Mouse (Mus musculus): ENCODE results near the gene Rps21. TPM values are rescaled to one million over a fixed set of nuclear protein-coding genes. Genes with fewer than 3 reads are reported as not detected.

Gene Rps21
- polyA plus RNA-seq, 1 experiment from 2014 or later, result 745 TPM

GRCm38 (mm10) chr2:180267955-180268354 lies 10.8 kb downstream of the Rps21 start:
- Histone ChIP-seq H3K4me3 (ENCODE audit: low read depth, low read length) (no peak overlapping the region), H3K27ac (ENCODE audit: low read length) (no peak overlapping the region), H3K27me3 (ENCODE audit: control insufficient read depth, insufficient read depth, low read length) (no peaks in the 10 kb centered on the region), H3K36me3 (ENCODE audit: control insufficient read depth, insufficient read depth, low read length) (peaks cover 14% of the 10 kb centered on the region), H3K9ac (replicated peaks; ENCODE audit: low read depth, low read length) (no peak overlapping the region), H3K9me3 (ENCODE audit: control insufficient read depth, low read depth, low read length) (no peaks in the 10 kb centered on the region), H3K4me1 (ENCODE audit: control insufficient read depth, insufficient read depth, low read length) (peaks cover 9% of the 10 kb centered on the region; the same call in 1 of the 2 replicates), H3K4me2 (replicated peaks; ENCODE audit: low read depth, low read length) (no peak overlapping the region)
- WGBS, result 69% methylated on average over 2 of the region's 2 CpGs
- ATAC-seq (ENCODE audit: insufficient number of reproducible peaks, insufficient read depth, low FRiP score, low read depth), result no peak

- no peak overlapping the region for H3K9ac ChIP-seq (replicated peaks; ENCODE audit: low read depth, low read length)
- H3K9me3 ChIP-seq (ENCODE audit: control insufficient read depth, low read depth, low read length), result no peaks in the 10 kb centered on the region
- WGBS, result 90% methylated on average over 10 of the region's 10 CpGs
- no peaks in the 10 kb centered on the region for H3K27me3 ChIP-seq (ENCODE audit: control insufficient read depth, insufficient read depth, low read length)
- H3K27ac ChIP-seq (ENCODE audit: low read length), result no peak overlapping the region
- H3K4me2 ChIP-seq (replicated peaks; ENCODE audit: low read depth, low read length), result no peak overlapping the region
- H3K36me3 ChIP-seq (ENCODE audit: control insufficient read depth, insufficient read depth, low read length), result peaks cover 6% of the 10 kb centered on the region
- no peak for ATAC-seq (ENCODE audit: insufficient number of reproducible peaks, insufficient read depth, low FRiP score, low read depth)
- peaks cover 14% of the 10 kb centered on the region; the same call in 1 of the 2 replicates for H3K4me1 ChIP-seq (ENCODE audit: control insufficient read depth, insufficient read depth, low read length)
- no peak overlapping the region for H3K4me3 ChIP-seq (ENCODE audit: low read depth, low read length)
Measured at GRCm38 (mm10) chr2:180269329-180269728, 12.2 kb downstream of the Rps21 start.

GRCm38 (mm10) chr2:180270537-180271255 lies 13.5 kb downstream of the Rps21 start:
- H3K4me3 ChIP-seq (ENCODE audit: low read depth, low read length), result no peak overlapping the region
- peaks cover 3% of the 10 kb centered on the region; the same call in 1 of the 2 replicates for H3K36me3 ChIP-seq (ENCODE audit: control insufficient read depth, insufficient read depth, low read length)
- no peak overlapping the region for H3K4me2 ChIP-seq (replicated peaks; ENCODE audit: low read depth, low read length)
- H3K4me1 ChIP-seq (ENCODE audit: control insufficient read depth, insufficient read depth, low read length), result peaks cover 14% of the 10 kb centered on the region; the same call in 1 of the 2 replicates
- no peak overlapping the region for H3K27ac ChIP-seq (ENCODE audit: low read length)
- no peak for ATAC-seq (ENCODE audit: insufficient number of reproducible peaks, insufficient read depth, low FRiP score, low read depth)
- 0 out of 2 replicates have a peak overlapping the region, but pooled peaks have one; percentile 10 for H3K9ac ChIP-seq (replicated peaks; ENCODE audit: low read depth, low read length)
- 79% methylated on average over 7 of the region's 7 CpGs for WGBS
- no peaks in the 10 kb centered on the region for H3K27me3 ChIP-seq (ENCODE audit: control insufficient read depth, insufficient read depth, low read length)
- no peaks in the 10 kb centered on the region for H3K9me3 ChIP-seq (ENCODE audit: control insufficient read depth, low read depth, low read length)

DNA sequence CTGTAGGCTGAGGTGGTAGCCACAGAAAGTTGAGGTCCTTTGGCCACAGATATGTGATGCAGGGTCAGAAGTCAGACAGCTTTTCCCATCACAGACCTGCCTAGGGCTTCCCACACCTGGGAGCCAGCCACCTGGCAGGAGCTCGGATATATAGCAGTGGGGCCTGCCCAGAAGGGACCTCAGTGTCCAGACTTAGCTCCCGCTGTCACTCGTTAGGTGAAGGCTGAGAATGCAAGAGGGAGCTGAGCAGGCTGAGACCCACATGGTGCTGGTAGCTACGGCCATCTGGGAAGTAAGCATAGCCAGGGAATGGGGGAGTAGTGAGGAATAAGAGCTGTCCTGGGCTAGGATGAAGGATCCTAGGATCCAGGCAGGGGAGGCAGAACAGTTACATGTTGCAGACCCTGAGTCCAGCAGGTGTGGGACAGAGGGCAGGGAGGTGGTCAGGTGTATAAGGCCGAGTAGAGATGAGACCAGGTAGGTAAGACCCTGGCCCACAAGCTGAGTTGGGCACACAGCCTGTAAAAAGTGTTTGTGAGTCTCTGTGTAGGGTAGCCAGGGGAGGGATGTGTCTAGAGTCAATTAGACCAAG lies 14.7 kb downstream of the Rps21 start:
- H3K9ac ChIP-seq (replicated peaks; ENCODE audit: low read depth, low read length), result no peak overlapping the region; the same call in 1 of the 2 replicates
- no peaks in the 10 kb centered on the region; the same call in 1 of the 2 replicates for H3K36me3 ChIP-seq (ENCODE audit: control insufficient read depth, insufficient read depth, low read length)
- no peak for ATAC-seq (ENCODE audit: insufficient number of reproducible peaks, insufficient read depth, low FRiP score, low read depth)
- no peaks in the 10 kb centered on the region for H3K27me3 ChIP-seq (ENCODE audit: control insufficient read depth, insufficient read depth, low read length)
- WGBS, result 69% methylated on average over 5 of the region's 5 CpGs
- peaks cover 20% of the 10 kb centered on the region; the same call in 1 of the 2 replicates for H3K4me1 ChIP-seq (ENCODE audit: control insufficient read depth, insufficient read depth, low read length)
- peak overlapping the region; percentile 95 for H3K4me2 ChIP-seq (replicated peaks; ENCODE audit: low read depth, low read length)
- no peaks in the 10 kb centered on the region for H3K9me3 ChIP-seq (ENCODE audit: control insufficient read depth, low read depth, low read length)
- H3K4me3 ChIP-seq (ENCODE audit: low read depth, low read length), result peak overlapping the region; percentile 84; the same call in 1 of the 2 replicates
- H3K27ac ChIP-seq (ENCODE audit: low read length), result no peak overlapping the region

DNA sequence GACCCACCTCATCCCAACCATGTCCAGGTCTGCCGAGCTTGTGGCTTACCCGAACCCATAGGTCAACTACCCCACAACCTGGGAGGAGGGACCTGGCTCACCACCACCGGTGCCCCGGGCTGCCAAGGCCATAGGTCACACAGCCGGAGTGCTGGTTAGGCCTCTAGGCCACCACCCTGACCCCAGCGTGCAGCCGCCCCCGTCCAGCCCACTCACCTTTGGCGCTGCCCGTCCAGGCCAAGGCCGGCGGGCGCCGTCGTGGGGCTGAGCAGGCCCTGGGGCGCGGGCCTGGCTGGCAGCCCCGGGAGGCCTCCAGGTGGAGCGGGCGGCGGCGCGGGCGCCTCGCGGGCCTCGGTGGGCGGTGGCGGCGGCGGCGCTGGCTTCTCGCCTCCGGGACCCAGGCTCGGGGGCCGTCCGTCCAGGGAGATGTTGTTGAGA lies 15.7 kb downstream of the Rps21 start:
- Histone ChIP-seq H3K27ac (ENCODE audit: low read length) (peak overlapping the region; percentile 33; the same call in 1 of the 2 replicates), H3K9ac (replicated peaks; ENCODE audit: low read depth, low read length) (peak overlapping the region; percentile 90), H3K4me2 (replicated peaks; ENCODE audit: low read depth, low read length) (peak overlapping the region; percentile 95), H3K9me3 (ENCODE audit: control insufficient read depth, low read depth, low read length) (no peaks in the 10 kb centered on the region), H3K27me3 (ENCODE audit: control insufficient read depth, insufficient read depth, low read length) (no peaks in the 10 kb centered on the region), H3K4me1 (ENCODE audit: control insufficient read depth, insufficient read depth, low read length) (peaks cover 20% of the 10 kb centered on the region; the same call in 1 of the 2 replicates), H3K4me3 (ENCODE audit: low read depth, low read length) (peak overlapping the region; percentile 84), H3K36me3 (ENCODE audit: control insufficient read depth, insufficient read depth, low read length) (no peaks in the 10 kb centered on the region; the same call in 1 of the 2 replicates)
- ATAC-seq (ENCODE audit: insufficient number of reproducible peaks, insufficient read depth, low FRiP score, low read depth), result peak; percentile 5; the same call in 1 of the 2 replicates
- under 1% methylated on average over 37 of the region's 37 CpGs for WGBS

DNA sequence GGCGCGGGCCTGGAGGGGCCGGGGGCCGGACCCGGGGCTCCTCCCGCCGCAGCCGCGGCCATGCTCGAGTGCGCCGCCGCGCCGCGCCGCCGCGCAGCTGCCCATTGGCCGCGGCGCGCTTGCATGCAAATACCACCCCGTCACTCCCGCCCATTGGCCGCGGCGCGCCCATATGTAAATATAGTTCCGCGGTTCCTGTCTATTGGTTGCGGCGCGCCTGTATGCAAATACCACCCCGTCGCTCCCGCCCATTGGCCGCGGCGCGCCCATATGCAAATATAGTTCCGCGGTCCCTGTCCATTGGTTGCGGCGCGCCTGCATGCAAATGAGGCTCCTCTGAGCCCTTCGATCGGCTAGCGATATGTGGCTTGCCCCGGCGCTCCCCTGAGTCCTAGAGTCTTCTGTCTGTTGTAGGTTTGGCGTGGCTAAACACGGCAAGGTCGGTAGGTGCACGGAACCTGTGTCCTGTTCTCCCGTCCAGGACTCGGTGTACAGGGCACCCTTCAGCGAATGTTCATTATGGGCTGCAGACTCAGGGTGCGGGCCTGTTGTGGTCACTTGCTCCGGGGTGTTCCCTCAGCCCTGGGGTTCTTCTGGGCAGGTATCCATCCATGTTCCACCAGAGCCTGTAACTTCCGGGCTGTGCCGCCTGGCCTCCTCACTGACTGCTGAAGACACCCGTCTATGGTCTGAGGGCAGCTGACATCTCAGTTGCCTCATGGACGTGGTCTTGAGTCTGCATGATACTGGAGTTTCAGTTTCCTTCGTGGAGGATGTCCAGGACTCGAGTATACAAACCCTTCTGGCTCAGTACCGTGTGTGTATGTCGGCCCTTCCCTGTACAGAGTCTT lies 16.4 kb downstream of the Rps21 start, which contains the start of gene Cables2:
TSS of gene Cables2 (minus strand) at position 103 of the 851 bp plus-strand sequence.
- Histone ChIP-seq H3K27me3 (ENCODE audit: control insufficient read depth, insufficient read depth, low read length) (no peaks in the 10 kb centered on the region), H3K27ac (ENCODE audit: low read length) (peak within 1 kb of the TSS; percentile 33; the same call in 1 of the 2 replicates), H3K4me2 (replicated peaks; ENCODE audit: low read depth, low read length) (peak within 1 kb of the TSS; percentile 95), H3K9ac (replicated peaks; ENCODE audit: low read depth, low read length) (peak within 1 kb of the TSS; percentile 90), H3K4me3 (ENCODE audit: low read depth, low read length) (peak within 1 kb of the TSS; percentile 84), H3K4me1 (ENCODE audit: control insufficient read depth, insufficient read depth, low read length) (peaks cover 24% of the 10 kb centered on the region; the same call in 1 of the 2 replicates), H3K36me3 (ENCODE audit: control insufficient read depth, insufficient read depth, low read length) (no peaks in the 10 kb centered on the region; the same call in 1 of the 2 replicates), H3K9me3 (ENCODE audit: control insufficient read depth, low read depth, low read length) (no peaks in the 10 kb centered on the region)
- WGBS, result 7% methylated on average over 64 of the region's 68 CpGs
- ATAC-seq (ENCODE audit: insufficient number of reproducible peaks, insufficient read depth, low FRiP score, low read depth), result peak; percentile 87

DNA sequence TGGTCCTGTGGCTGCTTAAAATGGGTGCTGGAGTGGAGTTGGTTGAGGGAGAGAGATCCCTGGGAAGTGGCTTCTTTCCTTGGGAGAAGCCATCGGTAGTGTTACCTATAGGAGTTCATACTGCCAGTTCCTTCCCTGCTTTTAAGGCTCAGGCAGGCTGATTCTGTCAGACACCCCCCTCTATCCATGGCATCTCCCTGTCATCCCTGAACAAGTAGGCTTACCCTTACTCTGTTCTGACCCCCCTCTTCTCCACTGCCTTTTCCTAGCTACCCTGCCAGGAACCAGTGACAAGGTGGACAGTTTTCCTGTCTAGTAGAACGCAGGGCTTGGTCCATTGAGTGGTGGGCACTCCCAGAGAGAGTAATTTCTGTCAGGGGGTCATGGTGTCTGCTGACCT lies 17.3 kb downstream of the Rps21 start:
- Histone ChIP-seq H3K4me2 (replicated peaks; ENCODE audit: low read depth, low read length) (no peak overlapping the region), H3K4me3 (ENCODE audit: low read depth, low read length) (no peak overlapping the region), H3K9me3 (ENCODE audit: control insufficient read depth, low read depth, low read length) (no peaks in the 10 kb centered on the region), H3K4me1 (ENCODE audit: control insufficient read depth, insufficient read depth, low read length) (peaks cover 24% of the 10 kb centered on the region; the same call in 1 of the 2 replicates), H3K27ac (ENCODE audit: low read length) (no peak overlapping the region), H3K27me3 (ENCODE audit: control insufficient read depth, insufficient read depth, low read length) (no peaks in the 10 kb centered on the region), H3K36me3 (ENCODE audit: control insufficient read depth, insufficient read depth, low read length) (no peaks in the 10 kb centered on the region; the same call in 1 of the 2 replicates), H3K9ac (replicated peaks; ENCODE audit: low read depth, low read length) (no peak overlapping the region)
- 93% methylated on average over 2 of the region's 2 CpGs for WGBS
- no peak for ATAC-seq (ENCODE audit: insufficient number of reproducible peaks, insufficient read depth, low FRiP score, low read depth)

GRCm38 (mm10) chr2:180275836-180276235 lies 18.7 kb downstream of the Rps21 start:
- peak overlapping the region; percentile 85 for H3K27ac ChIP-seq (ENCODE audit: low read length)
- H3K4me1 ChIP-seq (ENCODE audit: control insufficient read depth, insufficient read depth, low read length), result peaks cover 24% of the 10 kb centered on the region; the same call in 1 of the 2 replicates
- H3K36me3 ChIP-seq (ENCODE audit: control insufficient read depth, insufficient read depth, low read length), result no peaks in the 10 kb centered on the region; the same call in 1 of the 2 replicates
- 0% methylated on average over 8 of the region's 8 CpGs for WGBS
- H3K4me2 ChIP-seq (replicated peaks; ENCODE audit: low read depth, low read length), result peak overlapping the region; percentile 26; the same call in 1 of the 2 replicates
- no peaks in the 10 kb centered on the region for H3K9me3 ChIP-seq (ENCODE audit: control insufficient read depth, low read depth, low read length)
- H3K27me3 ChIP-seq (ENCODE audit: control insufficient read depth, insufficient read depth, low read length), result no peaks in the 10 kb centered on the region
- peak; percentile 66 for ATAC-seq (ENCODE audit: insufficient number of reproducible peaks, insufficient read depth, low FRiP score, low read depth)
- H3K9ac ChIP-seq (replicated peaks; ENCODE audit: low read depth, low read length), result no peak overlapping the region
- H3K4me3 ChIP-seq (ENCODE audit: low read depth, low read length), result no peak overlapping the region
